12 mouse cellular contexts compared by ENCODE assay signal in the genomic region with DNA sequence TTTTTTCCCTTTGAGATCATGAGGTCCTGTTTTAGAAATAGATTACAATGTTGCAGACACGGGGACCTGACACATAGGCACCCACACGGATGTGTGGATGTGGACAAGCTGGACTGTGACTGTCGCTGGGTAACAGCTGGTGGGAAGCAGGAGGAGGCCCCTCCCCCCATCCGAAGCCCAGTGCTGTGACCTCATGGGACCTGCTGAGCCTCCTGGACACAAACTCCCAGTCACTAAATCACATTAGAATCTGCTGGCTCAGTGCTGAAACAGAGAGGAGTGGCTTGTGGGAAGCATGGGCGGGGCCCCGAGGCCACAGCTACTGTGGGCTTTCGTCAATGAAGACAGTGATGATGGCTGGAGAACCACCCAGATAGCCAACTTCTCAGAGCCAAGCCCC.
DNase-seq lines count a peak whose midpoint lies in the region; ATAC-seq lines count a peak whose summit lies in the region.
"Had no signal": no experiment of that assay in that cellular context is flagged by ENCODE, and none has a peak within 500 bp of the region (broad histone marks: within the 10 kb centered on the region; RNA-seq: fewer than 3 reads in every experiment).

No protein-coding gene starts in this region.

- no peak overlapping the region for H3K4me2 ChIP-seq in midbrain, embryonic 13.5 days (replicated peaks)
- no peak overlapping the region for H3K4me2 ChIP-seq in liver, embryonic 11.5 days
- H3K4me2 ChIP-seq: limb, embryonic 15.5 days had no signal

- peaks cover 8% of the 10 kb centered on the region for H3K4me1 ChIP-seq in heart, embryonic 10.5 days
- H3K4me1 ChIP-seq in midbrain, embryonic 13.5 days (replicated peaks): peaks cover 51% of the 10 kb centered on the region
- no peaks in the 10 kb centered on the region for H3K4me1 ChIP-seq in liver, embryonic 11.5 days (replicated peaks; ENCODE audit: control insufficient read depth, insufficient read depth, low read length)

- WGBS in heart, embryonic 10.5 days: 55% methylated on average over 7 of the region's 7 CpGs
- WGBS in midbrain, embryonic 13.5 days: 42% methylated on average over 7 of the region's 7 CpGs
- 52% methylated on average over 7 of the region's 7 CpGs for WGBS in liver, embryonic 11.5 days

- H3K27ac ChIP-seq in heart, embryonic 10.5 days: no peak overlapping the region
- H3K27ac ChIP-seq in midbrain, embryonic 13.5 days: peak overlapping the region; percentile 25; the same call in 1 of the 2 replicates
- H3K27ac ChIP-seq in liver, embryonic 11.5 days (ENCODE audit: low read depth, low read length): no peak overlapping the region
- H3K27ac ChIP-seq: limb, embryonic 15.5 days had no signal

- peaks cover 35% of the 10 kb centered on the region; the same call in 1 of the 2 replicates for H3K27me3 ChIP-seq in heart, embryonic 10.5 days (ENCODE audit: insufficient read depth, poor library complexity, severe bottlenecking)
- H3K27me3 ChIP-seq in midbrain, embryonic 13.5 days: peaks cover 37% of the 10 kb centered on the region
- H3K27me3 ChIP-seq in liver, embryonic 11.5 days (replicated peaks; ENCODE audit: control insufficient read depth, insufficient read depth, low read length): no peaks in the 10 kb centered on the region

- H3K36me3 ChIP-seq in heart, embryonic 10.5 days: no peaks in the 10 kb centered on the region
- H3K36me3 ChIP-seq in midbrain, embryonic 13.5 days: no peaks in the 10 kb centered on the region
- no peaks in the 10 kb centered on the region for H3K36me3 ChIP-seq in liver, embryonic 11.5 days (ENCODE audit: control insufficient read depth, insufficient read depth, low read length)
- H3K36me3 ChIP-seq: limb, embryonic 15.5 days had no signal

- H3K9ac ChIP-seq in midbrain, embryonic 13.5 days (replicated peaks): no peak overlapping the region
- H3K9ac ChIP-seq in liver, embryonic 11.5 days (ENCODE audit: low read depth, low read length): no peak overlapping the region
- H3K9ac ChIP-seq: limb, embryonic 15.5 days had no signal

- intact Hi-C loops in heart, postnatal 10 days (cut with DNase I): no loop called here

- H3K4me3 ChIP-seq in heart, embryonic 10.5 days: no peak overlapping the region
- no peak overlapping the region for H3K4me3 ChIP-seq in midbrain, embryonic 13.5 days (replicated peaks)
- H3K4me3 ChIP-seq in liver, embryonic 11.5 days (ENCODE audit: low read depth, low read length): no peak overlapping the region
- H3K4me3 ChIP-seq: limb, embryonic 15.5 days; myocyte had no signal

- no peak for ATAC-seq in midbrain, embryonic 13.5 days
- ATAC-seq in liver, embryonic 11.5 days (replicated peaks; ENCODE audit: low FRiP score): no peak

- DNase-seq in heart, postnatal 10 days: peak; percentile 43 to 49
- DNase-seq in heart, embryonic 10.5 days (ENCODE audit: low spot score): no peak
- peak; percentile 55 for DNase-seq in adrenal gland, postnatal 14 days
- DNase-seq in kidney, adult 11 months: peak; percentile 44
- no peak for DNase-seq in liver, embryonic 11.5 days (ENCODE audit: low spot score)
- no peak for DNase-seq in cerebellum, postnatal 36 days
- DNase-seq in c-Kit-positive CD71-positive TER-119-positive erythroid progenitor cells, embryonic 14.5 days (ENCODE audit: low spot score): no peak
- DNase-seq: B cell, adult 2 months; cerebellum, postnatal 14 days had no signal

- no peaks in the 10 kb centered on the region for H3K9me3 ChIP-seq in heart, embryonic 10.5 days
- H3K9me3 ChIP-seq in midbrain, embryonic 13.5 days: no peaks in the 10 kb centered on the region
- H3K9me3 ChIP-seq in liver, embryonic 11.5 days (ENCODE audit: control insufficient read depth, low read length): no peaks in the 10 kb centered on the region
- H3K9me3 ChIP-seq: limb, embryonic 15.5 days had no signal

Comparison
In these comparisons a context has a peak if more than half of its experiments do, and no peak if none do; other contexts are left out.
1. DNase-seq: peak in heart, postnatal 10 days (2 of 2), adrenal gland, postnatal 14 days (single experiment) and kidney, adult 11 months (single experiment); none in heart, embryonic 10.5 days (single experiment), liver, embryonic 11.5 days (single experiment), cerebellum, postnatal 36 days (0 of 2) and c-Kit-positive CD71-positive TER-119-positive erythroid progenitor cells, embryonic 14.5 days (single experiment).